ENCODE assay signal across 10 mouse cellular contexts in genomic region chr11:109178788-109179518, GRCm38 (mm10). TPM values are rescaled to one million over a fixed set of nuclear protein-coding genes. Genes with fewer than 3 reads are reported as not detected.
A peak's percentile ranks its signal among the peaks of the same experiment; 100 is the strongest.
DNase-seq lines count a peak whose midpoint lies in the region; ATAC-seq and TF ChIP-seq lines count a peak whose summit lies in the region.
"Had no signal": no experiment of that assay in that cellular context is flagged by ENCODE, and none has a peak within 500 bp of the region (broad histone marks: within the 10 kb centered on the region; RNA-seq: fewer than 3 reads in every experiment).

No protein-coding gene starts in this region.

- H3K9me3 ChIP-seq in heart, postnatal 0 days (replicated peaks; ENCODE audit: control insufficient read depth, low read length), result no peaks in the 10 kb centered on the region
- no peaks in the 10 kb centered on the region for H3K9me3 ChIP-seq in heart, embryonic 11.5 days (replicated peaks; ENCODE audit: control insufficient read depth, low read length)
- no peaks in the 10 kb centered on the region for H3K9me3 ChIP-seq in intestine, embryonic 15.5 days

- peak; percentile 61 for TF ChIP-seq CTCF in heart, postnatal 0 days (IDR thresholded peaks at IDR 0.05; ENCODE audit: low read depth)

- H3K36me3 ChIP-seq in heart, postnatal 0 days (replicated peaks; ENCODE audit: control insufficient read depth, insufficient read depth, low read length), result no peaks in the 10 kb centered on the region
- no peaks in the 10 kb centered on the region for H3K36me3 ChIP-seq in heart, embryonic 11.5 days (ENCODE audit: control insufficient read depth, insufficient read depth, low read length)
- no peaks in the 10 kb centered on the region for H3K36me3 ChIP-seq in intestine, embryonic 15.5 days
- H3K36me3 ChIP-seq: G1E had no signal

- no peaks in the 10 kb centered on the region for H3K4me1 ChIP-seq in heart, postnatal 0 days (ENCODE audit: control insufficient read depth, insufficient read depth)
- H3K4me1 ChIP-seq in heart, embryonic 11.5 days (ENCODE audit: control insufficient read depth, insufficient read depth, low read length), result peaks cover 5% of the 10 kb centered on the region; the same call in 1 of the 2 replicates
- peaks cover 15% of the 10 kb centered on the region for H3K4me1 ChIP-seq in intestine, embryonic 15.5 days (replicated peaks)

- peak; percentile 61 for DNase-seq in heart, postnatal 0 days (ENCODE audit: low spot score)
- peak; percentile 27 for DNase-seq in R1 (ENCODE audit: low read depth, low spot score)
- DNase-seq in embryo, embryonic 10.5 days (ENCODE audit: low spot score), result peak; percentile 71
- peak; percentile 14 to 60 for DNase-seq in left cerebral cortex, adult 9 months (ENCODE audit: low spot score in 2 of 2)
- DNase-seq in retina, postnatal 1 day, result peak; percentile 49
- DNase-seq in spleen, adult 12 weeks (ENCODE audit: low spot score), result no peak

- H3K4me2 ChIP-seq in heart, postnatal 0 days (ENCODE audit: low read depth, low read length), result no peak overlapping the region
- H3K4me2 ChIP-seq in heart, embryonic 11.5 days, result no peak overlapping the region
- H3K4me2 ChIP-seq in intestine, embryonic 15.5 days (replicated peaks), result no peak overlapping the region

- WGBS in heart, postnatal 0 days, result 58% methylated on average over 8 of the region's 8 CpGs
- WGBS in heart, embryonic 11.5 days (ENCODE audit: insufficient replicate concordance), result 58% methylated on average over 8 of the region's 8 CpGs
- WGBS in intestine, embryonic 15.5 days, result 55% methylated on average over 8 of the region's 8 CpGs

- H3K27ac ChIP-seq in heart, postnatal 0 days (ENCODE audit: low read depth), result no peak overlapping the region
- H3K27ac ChIP-seq in heart, embryonic 11.5 days (ENCODE audit: low read depth, low read length), result no peak overlapping the region
- no peak overlapping the region for H3K27ac ChIP-seq in intestine, embryonic 15.5 days

- H3K4me3 ChIP-seq in heart, postnatal 0 days (ENCODE audit: low read depth, low read length), result no peak overlapping the region
- H3K4me3 ChIP-seq in heart, embryonic 11.5 days (ENCODE audit: low read depth, low read length), result no peak overlapping the region
- no peak overlapping the region for H3K4me3 ChIP-seq in intestine, embryonic 15.5 days (replicated peaks)

- H3K27me3 ChIP-seq in heart, postnatal 0 days (ENCODE audit: control insufficient read depth, insufficient read depth, low read length), result 0 out of 2 replicates have a peak, but pooled peaks cover 7% of the 10 kb centered on the region
- H3K27me3 ChIP-seq in heart, embryonic 11.5 days (ENCODE audit: control insufficient read depth, insufficient read depth, low read length), result no peaks in the 10 kb centered on the region
- no peaks in the 10 kb centered on the region for H3K27me3 ChIP-seq in intestine, embryonic 15.5 days (replicated peaks)

- TF ChIP-seq EP300 in heart, postnatal 0 days (IDR thresholded peaks at IDR 0.05; ENCODE audit: low read depth), result no peak

- H3K9ac ChIP-seq in heart, postnatal 0 days (replicated peaks; ENCODE audit: low read depth, low read length), result no peak overlapping the region
- H3K9ac ChIP-seq in heart, embryonic 11.5 days (ENCODE audit: low read depth, low read length), result no peak overlapping the region
- no peak overlapping the region for H3K9ac ChIP-seq in intestine, embryonic 15.5 days

- ATAC-seq in heart, postnatal 0 days (ENCODE audit: insufficient read depth, low read depth), result 0 out of 2 replicates have a peak, but pooled peaks have one; percentile 49
- ATAC-seq in heart, embryonic 11.5 days (replicated peaks; ENCODE audit: insufficient number of reproducible peaks, low FRiP score, low TSS enrichment), result no peak
- ATAC-seq in intestine, embryonic 15.5 days, result 0 out of 2 replicates have a peak, but pooled peaks have one; percentile 52

RNA-seq across cellular contexts. Expression of gene E030025P04Rik, which starts 34.8 kb away (rescaled TPM):
- total RNA-seq in heart, postnatal 0 days (2014; rRNA removed; ENCODE audit: low replicate concordance), result not detected in 2 replicates
- polyA plus RNA-seq in heart, postnatal 0 days (2015; fragmentation: Nextera tagmentation; extraction: Ambion mirVana), result not detected in 2 replicates
- polyA plus RNA-seq in heart, embryonic 11.5 days (2014; fragmentation: Nextera tagmentation; extraction: Ambion mirVana), result not detected in 2 replicates
- not detected in 2 replicates for polyA plus RNA-seq in intestine, embryonic 15.5 days (2015; fragmentation: Nextera tagmentation; extraction: Ambion mirVana)
- total RNA-seq: G1E; gastrocnemius, adult 8-10 months had no signal
- polyA plus RNA-seq: G1E had no signal
